In the genomic region with DNA sequence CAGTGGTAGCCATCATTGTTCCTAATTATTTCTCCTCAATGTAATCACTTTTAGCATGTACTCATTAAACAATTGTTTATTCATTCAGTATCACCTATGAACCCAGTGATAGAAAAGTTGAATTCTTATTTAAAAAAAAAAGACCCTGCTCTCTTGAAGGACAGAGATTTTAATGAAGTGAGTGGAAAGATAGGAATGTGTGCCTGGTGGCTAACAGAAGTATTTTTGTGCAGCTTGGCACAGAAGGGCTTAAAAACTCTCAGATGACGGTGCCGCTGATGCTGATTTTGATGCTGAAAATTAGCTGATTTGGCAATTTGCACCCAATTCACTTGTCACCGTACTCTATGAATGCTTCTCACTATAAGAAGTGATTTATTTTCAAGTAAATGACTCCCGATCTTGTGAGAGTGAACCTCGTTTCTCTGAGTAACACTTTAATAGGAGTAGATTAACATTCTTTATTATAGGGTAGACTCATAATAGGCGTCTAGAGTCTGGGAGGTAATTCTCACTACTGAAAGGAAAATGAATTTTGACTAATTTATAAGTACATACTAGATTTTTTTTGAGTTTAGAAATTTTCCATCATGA, we compare ENCODE assay signal across 26 mouse cellular contexts. TPM values are rescaled to one million over a fixed set of nuclear protein-coding genes. Genes with fewer than 3 reads are reported as not detected.
DNase-seq lines count a peak whose midpoint lies in the region; ATAC-seq and TF ChIP-seq lines count a peak whose summit lies in the region.
"Had no signal": no experiment of that assay in that cellular context is flagged by ENCODE, and none has a peak within 500 bp of the region (broad histone marks: within the 10 kb centered on the region; RNA-seq: fewer than 3 reads in every experiment).

No protein-coding gene starts in this region.

- no peak overlapping the region for H3K9ac ChIP-seq in forebrain, embryonic 14.5 days (ENCODE audit: low read length)
- no peak overlapping the region for H3K9ac ChIP-seq in forebrain, embryonic 12.5 days
- no peak overlapping the region for H3K9ac ChIP-seq in heart, embryonic 13.5 days
- H3K9ac ChIP-seq: intestine, embryonic 15.5 days; liver, embryonic 12.5 days; liver, postnatal 0 days; midbrain, embryonic 12.5 days; neural tube, embryonic 13.5 days had no signal

- no peak overlapping the region for H3K27ac ChIP-seq in forebrain, embryonic 14.5 days (ENCODE audit: low read depth, low read length)
- H3K27ac ChIP-seq in forebrain, embryonic 12.5 days, result no peak overlapping the region
- H3K27ac ChIP-seq in heart, embryonic 13.5 days (replicated peaks), result peak overlapping the region; percentile 74
- H3K27ac ChIP-seq in layer of hippocampus, adult 2 months, result no peak overlapping the region
- H3K27ac ChIP-seq: intestine, embryonic 15.5 days; liver, embryonic 12.5 days; midbrain, embryonic 12.5 days; neural tube, embryonic 13.5 days had no signal

- H3K4me1 ChIP-seq in forebrain, embryonic 14.5 days (ENCODE audit: control insufficient read depth, insufficient read depth, low read length), result 0 out of 2 replicates have a peak, but pooled peaks cover 2% of the 10 kb centered on the region
- peaks cover 12% of the 10 kb centered on the region for H3K4me1 ChIP-seq in forebrain, embryonic 12.5 days
- peaks cover 67% of the 10 kb centered on the region for H3K4me1 ChIP-seq in heart, embryonic 13.5 days
- H3K4me1 ChIP-seq: intestine, embryonic 15.5 days; liver, embryonic 12.5 days had no signal

- TF ChIP-seq CTCF in layer of hippocampus, adult 2 months (conservative IDR thresholded peaks at IDR 0.05), result peak; percentile 52

- no peaks in the 10 kb centered on the region for H3K36me3 ChIP-seq in forebrain, embryonic 14.5 days (ENCODE audit: control insufficient read depth, insufficient read depth, low read length)
- no peaks in the 10 kb centered on the region for H3K36me3 ChIP-seq in forebrain, embryonic 12.5 days (replicated peaks)
- peaks cover 21% of the 10 kb centered on the region for H3K36me3 ChIP-seq in heart, embryonic 13.5 days
- H3K36me3 ChIP-seq: intestine, embryonic 15.5 days; liver, embryonic 12.5 days; midbrain, embryonic 12.5 days; neural tube, embryonic 13.5 days had no signal

- WGBS in forebrain, embryonic 14.5 days, result 30% methylated on average over 6 of the region's 6 CpGs
- WGBS in forebrain, embryonic 12.5 days, result 54% methylated on average over 6 of the region's 6 CpGs
- WGBS in heart, embryonic 13.5 days, result 55% methylated on average over 6 of the region's 6 CpGs

- peak; percentile 68 for DNase-seq in forebrain, embryonic 14.5 days (ENCODE audit: low spot score)
- DNase-seq in heart, adult 18-20 months, result no peak
- DNase-seq in layer of hippocampus, adult 2 months (ENCODE audit: low spot score in 2 of 2), result no peak
- no peak for DNase-seq in layer of hippocampus, adult 18-20 months (ENCODE audit: low spot score in 2 of 2)
- DNase-seq in cerebellum, adult 9-10 months, result no peak
- DNase-seq: adrenal gland, postnatal 14 days; cerebellum, adult 18-20 months; cerebellum, postnatal 14 days; gastrocnemius, postnatal 14 days; kidney, adult 2 months; kidney, postnatal 36 days; layer of hippocampus, postnatal 36 days; left cerebral cortex, postnatal 4 days; liver, postnatal 0 days; lung, postnatal 36 days; thymus, postnatal 4 days had no signal

- no peak overlapping the region for H3K4me3 ChIP-seq in forebrain, embryonic 14.5 days (ENCODE audit: low read depth, low read length)
- H3K4me3 ChIP-seq in forebrain, embryonic 12.5 days (replicated peaks), result no peak overlapping the region
- no peak overlapping the region for H3K4me3 ChIP-seq in heart, embryonic 13.5 days
- no peak overlapping the region for H3K4me3 ChIP-seq in layer of hippocampus, adult 2 months
- H3K4me3 ChIP-seq: erythroblast, embryonic 14.5 days; intestine, embryonic 15.5 days; liver, embryonic 12.5 days; midbrain, embryonic 12.5 days; neural tube, embryonic 13.5 days had no signal

- H3K27me3 ChIP-seq in forebrain, embryonic 14.5 days (replicated peaks; ENCODE audit: control insufficient read depth, insufficient read depth, low read length), result no peaks in the 10 kb centered on the region
- H3K27me3 ChIP-seq in forebrain, embryonic 12.5 days, result peaks cover 4% of the 10 kb centered on the region; the same call in 1 of the 2 replicates
- H3K27me3 ChIP-seq in heart, embryonic 13.5 days (replicated peaks), result no peaks in the 10 kb centered on the region
- H3K27me3 ChIP-seq: intestine, embryonic 15.5 days; liver, embryonic 12.5 days; midbrain, embryonic 12.5 days; neural tube, embryonic 13.5 days had no signal

- H3K9me3 ChIP-seq in forebrain, embryonic 14.5 days (replicated peaks; ENCODE audit: control insufficient read depth, low read length), result no peaks in the 10 kb centered on the region
- no peaks in the 10 kb centered on the region for H3K9me3 ChIP-seq in forebrain, embryonic 12.5 days
- no peaks in the 10 kb centered on the region for H3K9me3 ChIP-seq in heart, embryonic 13.5 days
- H3K9me3 ChIP-seq: intestine, embryonic 15.5 days; liver, embryonic 12.5 days; midbrain, embryonic 12.5 days; neural tube, embryonic 13.5 days had no signal

- no peak overlapping the region for H3K4me2 ChIP-seq in forebrain, embryonic 14.5 days (ENCODE audit: low read length)
- no peak overlapping the region for H3K4me2 ChIP-seq in forebrain, embryonic 12.5 days
- peak overlapping the region; percentile 42 for H3K4me2 ChIP-seq in heart, embryonic 13.5 days
- H3K4me2 ChIP-seq: intestine, embryonic 15.5 days; liver, embryonic 12.5 days; midbrain, embryonic 12.5 days; neural tube, embryonic 13.5 days had no signal

- ATAC-seq in forebrain, embryonic 14.5 days, result peak; percentile 28; the same call in 1 of the 2 replicates
- ATAC-seq in forebrain, embryonic 12.5 days (ENCODE audit: low FRiP score), result no peak
- ATAC-seq in heart, embryonic 13.5 days (ENCODE audit: extremely low read depth, insufficient number of reproducible peaks, low FRiP score, low TSS enrichment), result no peak
- ATAC-seq: hindbrain, embryonic 16.5 days; intestine, embryonic 15.5 days; liver, embryonic 12.5 days; liver, postnatal 0 days had no signal

RNA-seq across cellular contexts. Expression of a gene that starts 20.0 kb away (rescaled TPM):
- 5.4 and 7.2 TPM in 2 replicates for polyA plus RNA-seq in forebrain, embryonic 14.5 days (2014; fragmentation: Nextera tagmentation; extraction: Ambion mirVana)
- 4.5 and 5.5 TPM in 2 replicates for polyA plus RNA-seq in forebrain, embryonic 12.5 days (2016; fragmentation: Nextera tagmentation; extraction: Ambion mirVana)
- polyA plus RNA-seq in heart, embryonic 13.5 days (2015; fragmentation: Nextera tagmentation; extraction: Ambion mirVana), result 44.7 and 50.0 TPM in 2 replicates
- total RNA-seq in heart, adult 18-20 months (2021), result 100 to 1,000 TPM in 1 of 2 experiments, 10 to 100 TPM in 1; 99.6 to 126 TPM
- total RNA-seq in layer of hippocampus, adult 2 months (2021), result 10 to 100 TPM; 40.9 to 41.8 TPM
- total RNA-seq in layer of hippocampus, adult 18-20 months (2021), result 10 to 100 TPM; 42.4 to 46.8 TPM
- total RNA-seq: granulocyte monocyte progenitor cell, adult 5-6 weeks; megakaryocyte, adult 5-6 weeks had no signal
- polyA plus RNA-seq: erythroblast, embryonic 14.5 days had no signal
